Mouse (Mus musculus): Measurements from ENCODE around the gene Gria1. TPM values are rescaled to one million over a fixed set of nuclear protein-coding genes. Genes with fewer than 3 reads are reported as not detected.

Gene Gria1
- polyA plus RNA-seq, 1 experiment from 2014 or later, result 7.1 TPM

DNA sequence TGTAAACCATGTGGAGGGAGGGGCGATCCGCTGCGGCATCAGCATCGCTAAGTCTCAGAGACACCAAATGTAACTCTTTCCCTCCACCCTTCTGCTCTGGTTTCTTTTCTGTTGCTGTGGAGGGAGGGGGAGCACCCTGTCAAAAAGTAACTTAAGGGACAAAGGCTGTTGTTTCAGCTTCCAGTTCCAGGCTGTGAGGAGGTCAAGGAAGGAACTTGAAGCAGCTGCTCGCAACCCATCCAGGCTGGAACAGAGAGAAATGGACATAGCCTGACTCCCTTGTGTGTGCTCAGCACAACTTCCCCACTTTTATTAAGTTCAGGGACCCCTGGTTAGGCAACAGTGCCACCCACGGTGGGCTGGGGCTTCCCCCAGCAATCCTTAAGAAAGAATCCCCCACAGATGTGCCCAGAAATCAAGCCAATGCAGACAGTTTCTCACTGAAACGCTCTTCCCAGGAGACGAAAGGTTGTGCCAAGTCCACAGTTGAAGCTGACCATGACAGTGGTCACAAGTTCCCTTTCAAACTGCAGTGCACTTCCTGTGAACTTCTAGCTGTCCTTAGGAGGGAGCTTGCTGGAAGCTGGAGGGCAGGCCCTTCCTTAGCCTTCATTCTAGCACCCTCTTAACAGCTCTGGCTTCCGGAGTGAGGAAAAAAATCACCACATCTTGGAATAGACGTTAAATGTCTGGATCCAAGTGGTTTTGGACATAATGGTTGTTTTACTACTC is 190.2 kb downstream of the Gria1 start:
- no peak overlapping the region for H3K4me3 ChIP-seq
- no peak overlapping the region for H3K27ac ChIP-seq
- H3K4me1 ChIP-seq, result no peaks in the 10 kb centered on the region
- no peaks in the 10 kb centered on the region for H3K27me3 ChIP-seq
- no peak overlapping the region for H3K9ac ChIP-seq
- no peak for ATAC-seq (ENCODE audit: low FRiP score)
- H3K36me3 ChIP-seq, result no peaks in the 10 kb centered on the region
- WGBS, result 72% methylated on average over 10 of the region's 10 CpGs
- H3K4me2 ChIP-seq (replicated peaks), result no peak overlapping the region
- no peaks in the 10 kb centered on the region for H3K9me3 ChIP-seq (replicated peaks)

DNA sequence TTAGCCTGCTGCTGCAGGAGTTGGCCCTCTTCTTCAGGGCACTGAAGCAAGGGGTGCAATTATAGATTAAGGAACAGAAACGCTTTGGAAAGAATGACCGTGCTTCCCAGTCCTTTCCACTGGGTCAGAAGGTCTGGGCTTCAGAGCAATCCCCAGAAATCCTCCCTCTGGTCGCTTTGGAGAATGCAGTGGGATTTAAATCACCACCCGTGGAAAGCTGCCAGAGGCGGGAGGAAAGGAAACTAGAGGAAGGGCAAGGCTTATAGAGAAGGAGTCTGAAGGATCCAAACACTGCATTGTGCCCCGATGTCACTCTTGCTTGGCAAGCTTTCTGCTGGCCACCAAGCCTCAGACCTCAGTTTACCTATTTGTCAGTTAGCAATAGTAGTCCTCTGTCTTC is 193.2 kb downstream of the Gria1 start:
- Histone ChIP-seq H3K4me1 (no peaks in the 10 kb centered on the region), H3K27ac (no peak overlapping the region), H3K4me3 (no peak overlapping the region), H3K9me3 (replicated peaks) (no peaks in the 10 kb centered on the region), H3K27me3 (no peaks in the 10 kb centered on the region), H3K4me2 (replicated peaks) (no peak overlapping the region), H3K9ac (no peak overlapping the region), H3K36me3 (no peaks in the 10 kb centered on the region)
- no peak for ATAC-seq (ENCODE audit: low FRiP score)
- WGBS, result 60% methylated on average over 6 of the region's 6 CpGs

DNA sequence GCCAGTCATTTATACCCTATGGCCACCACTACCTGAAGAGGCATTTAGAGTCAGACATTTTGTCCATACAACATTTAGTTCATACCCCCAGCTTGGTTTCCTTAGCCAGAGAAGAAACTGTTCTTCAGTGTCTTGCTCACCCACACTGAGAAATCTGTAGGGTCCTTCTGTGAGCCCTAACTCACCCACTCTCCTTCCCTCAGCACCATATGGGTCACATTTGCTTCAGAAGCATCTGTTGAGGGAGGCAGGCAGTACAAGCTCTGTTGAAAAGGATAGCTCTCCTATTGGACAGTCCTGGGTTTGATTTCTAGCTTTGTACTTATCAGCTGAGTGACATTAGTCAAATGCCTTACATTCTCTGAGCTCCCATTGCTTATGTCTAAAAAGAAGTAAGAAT is 196.1 kb downstream of the Gria1 start:
- no peaks in the 10 kb centered on the region for H3K27me3 ChIP-seq
- ATAC-seq (ENCODE audit: low FRiP score), result no peak

GRCm38 (mm10) chr11:57214079-57214478 is 202.9 kb downstream of the Gria1 start:
- Histone ChIP-seq H3K4me3 (no peak overlapping the region), H3K36me3 (no peaks in the 10 kb centered on the region), H3K27me3 (no peaks in the 10 kb centered on the region), H3K4me1 (no peaks in the 10 kb centered on the region), H3K4me2 (replicated peaks) (no peak overlapping the region), H3K27ac (no peak overlapping the region), H3K9ac (no peak overlapping the region), H3K9me3 (replicated peaks) (no peaks in the 10 kb centered on the region)
- 96% methylated on average over 7 of the region's 7 CpGs for WGBS
- no peak for ATAC-seq (ENCODE audit: low FRiP score)

More for the DNA sequence above, 196.1 kb downstream of the Gria1 start:
- H3K36me3 ChIP-seq, result no peaks in the 10 kb centered on the region
- H3K9ac ChIP-seq, result no peak overlapping the region
- H3K9me3 ChIP-seq (replicated peaks), result no peaks in the 10 kb centered on the region
- H3K4me1 ChIP-seq, result no peaks in the 10 kb centered on the region
- H3K4me3 ChIP-seq, result no peak overlapping the region
- no peak overlapping the region for H3K4me2 ChIP-seq (replicated peaks)
- H3K27ac ChIP-seq, result no peak overlapping the region

DNA sequence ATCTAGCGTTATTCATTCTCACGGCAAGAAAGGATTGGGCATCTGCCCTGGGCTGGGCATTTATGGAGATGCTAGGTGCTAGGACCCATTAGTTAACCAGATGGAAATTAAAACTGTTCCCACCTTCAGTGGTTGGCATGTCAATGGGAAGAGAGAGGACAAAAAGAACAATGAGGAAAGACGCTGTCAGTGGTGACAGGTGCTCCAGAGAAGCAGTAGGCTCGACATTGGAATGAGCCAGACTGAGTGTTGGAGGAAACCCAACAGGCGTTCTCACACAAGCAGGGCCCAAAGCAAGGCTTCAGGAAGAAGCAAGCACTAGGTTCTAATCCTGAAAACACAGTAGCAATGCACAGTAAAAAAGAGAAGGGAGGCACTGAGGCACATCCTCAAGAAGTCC is 203.4 kb downstream of the Gria1 start:
- ATAC-seq (ENCODE audit: low FRiP score), result no peak
- 88% methylated on average over 5 of the region's 5 CpGs for WGBS
- Histone ChIP-seq H3K4me1 (no peaks in the 10 kb centered on the region), H3K27ac (no peak overlapping the region), H3K4me2 (replicated peaks) (no peak overlapping the region), H3K9ac (no peak overlapping the region), H3K27me3 (no peaks in the 10 kb centered on the region), H3K9me3 (replicated peaks) (no peaks in the 10 kb centered on the region), H3K36me3 (no peaks in the 10 kb centered on the region), H3K4me3 (no peak overlapping the region)

GRCm38 (mm10) chr11:57222797-57223569 is 211.8 kb downstream of the Gria1 start:
- no peak overlapping the region for H3K27ac ChIP-seq
- no peaks in the 10 kb centered on the region for H3K9me3 ChIP-seq (replicated peaks)
- ATAC-seq (ENCODE audit: low FRiP score), result no peak
- H3K27me3 ChIP-seq, result no peaks in the 10 kb centered on the region
- H3K36me3 ChIP-seq, result no peaks in the 10 kb centered on the region
- no peak overlapping the region for H3K4me2 ChIP-seq (replicated peaks)
- H3K4me1 ChIP-seq, result peaks cover 4% of the 10 kb centered on the region; the same call in 1 of the 2 replicates
- no peak overlapping the region for H3K4me3 ChIP-seq
- 34% methylated on average over 8 of the region's 8 CpGs for WGBS
- no peak overlapping the region for H3K9ac ChIP-seq

DNA sequence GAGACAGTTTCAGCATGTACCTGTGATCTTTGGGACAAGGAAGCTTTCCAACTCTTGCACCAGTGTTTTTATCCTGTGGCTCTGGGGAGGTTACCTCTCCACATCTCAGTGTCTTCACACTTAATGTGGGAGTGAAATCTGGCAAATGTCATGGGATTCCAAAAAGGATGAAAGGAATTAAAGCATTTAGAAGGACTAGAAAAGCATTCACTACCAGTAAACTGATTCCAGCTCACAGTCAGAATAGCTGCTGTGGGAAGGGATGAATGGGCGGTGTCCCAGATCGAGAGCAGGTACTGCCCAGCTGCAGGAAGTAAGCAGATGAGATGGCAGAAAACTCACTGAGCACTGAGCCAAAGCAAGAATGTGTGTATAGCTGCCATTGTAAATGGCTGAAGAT is 224.3 kb downstream of the Gria1 start:
- H3K9me3 ChIP-seq (replicated peaks), result no peaks in the 10 kb centered on the region
- no peak overlapping the region for H3K4me2 ChIP-seq (replicated peaks)
- H3K36me3 ChIP-seq, result no peaks in the 10 kb centered on the region
- no peak overlapping the region for H3K4me3 ChIP-seq
- H3K4me1 ChIP-seq, result peaks cover 6% of the 10 kb centered on the region; the same call in 1 of the 2 replicates
- no peak overlapping the region for H3K9ac ChIP-seq
- no peak overlapping the region for H3K27ac ChIP-seq
- H3K27me3 ChIP-seq, result no peaks in the 10 kb centered on the region
- 85% methylated on average over 2 of the region's 2 CpGs for WGBS
- ATAC-seq (ENCODE audit: low FRiP score), result no peak

- H3K36me3 ChIP-seq, result no peaks in the 10 kb centered on the region
- no peak overlapping the region for H3K4me3 ChIP-seq
- no peak for ATAC-seq (ENCODE audit: low FRiP score)
- H3K27me3 ChIP-seq, result no peaks in the 10 kb centered on the region
- H3K9me3 ChIP-seq (replicated peaks), result no peaks in the 10 kb centered on the region
- H3K9ac ChIP-seq, result no peak overlapping the region
- no peak overlapping the region for H3K27ac ChIP-seq
- H3K4me2 ChIP-seq (replicated peaks), result no peak overlapping the region
- WGBS, result 78% methylated on average over 1 of the region's 1 CpGs
- H3K4me1 ChIP-seq, result peaks cover 8% of the 10 kb centered on the region; the same call in 1 of the 2 replicates
Observed at GRCm38 (mm10) chr11:57236431-57236830, 225.2 kb downstream of the Gria1 start.

DNA sequence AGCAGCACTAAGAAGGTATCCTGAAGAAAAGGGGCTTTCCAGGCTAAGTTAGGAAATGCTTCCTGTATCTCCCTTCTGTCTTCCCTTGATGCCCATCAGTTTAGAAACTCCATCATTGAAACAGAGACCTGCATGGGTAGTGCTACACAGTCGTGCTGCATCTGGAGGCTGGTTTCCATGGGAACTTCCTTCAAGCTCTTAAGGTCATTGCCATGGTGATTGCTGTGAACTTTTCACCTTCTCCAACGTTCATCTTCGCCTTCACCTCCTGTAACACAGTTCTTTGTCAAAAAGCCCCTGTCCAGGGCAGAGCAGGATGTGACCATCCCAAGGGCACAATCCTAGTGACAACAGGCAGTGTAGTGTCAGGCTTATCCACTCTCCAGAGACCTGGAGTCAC is 228.6 kb downstream of the Gria1 start:
- H3K4me3 ChIP-seq, result no peak overlapping the region
- H3K4me1 ChIP-seq, result peaks cover 8% of the 10 kb centered on the region; the same call in 1 of the 2 replicates
- ATAC-seq (ENCODE audit: low FRiP score), result no peak
- no peaks in the 10 kb centered on the region for H3K36me3 ChIP-seq
- no peak overlapping the region for H3K9ac ChIP-seq
- no peak overlapping the region for H3K27ac ChIP-seq
- no peak overlapping the region for H3K4me2 ChIP-seq (replicated peaks)
- H3K27me3 ChIP-seq, result no peaks in the 10 kb centered on the region
- no peaks in the 10 kb centered on the region for H3K9me3 ChIP-seq (replicated peaks)
- WGBS, result 12% methylated on average over 3 of the region's 3 CpGs

DNA sequence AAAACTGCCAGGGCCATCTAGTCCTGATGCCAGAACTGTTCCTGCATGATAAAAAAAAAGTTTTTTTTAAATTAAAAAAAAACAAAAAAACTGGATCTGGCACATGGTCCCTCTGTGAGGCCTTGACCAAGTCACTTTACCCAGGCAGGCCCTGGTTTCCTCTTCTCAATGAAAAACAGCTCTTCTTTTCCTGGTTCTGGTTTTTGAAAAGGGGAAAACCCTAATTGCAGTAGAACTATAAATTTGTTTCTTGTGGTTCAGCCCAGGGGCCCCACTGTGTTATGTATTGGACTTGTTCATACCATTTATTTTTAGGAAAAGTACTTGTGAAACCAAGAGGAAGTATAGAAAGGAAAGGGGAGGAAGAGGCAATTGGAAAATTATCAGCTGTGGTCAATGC is 232.6 kb downstream of the Gria1 start:
- Histone ChIP-seq H3K36me3 (no peaks in the 10 kb centered on the region), H3K9me3 (replicated peaks) (no peaks in the 10 kb centered on the region), H3K9ac (no peak overlapping the region), H3K4me2 (replicated peaks) (no peak overlapping the region), H3K27me3 (peaks cover 3% of the 10 kb centered on the region; the same call in 1 of the 2 replicates), H3K4me1 (peaks cover 8% of the 10 kb centered on the region; the same call in 1 of the 2 replicates), H3K27ac (no peak overlapping the region), H3K4me3 (no peak overlapping the region)
- no peak for ATAC-seq (ENCODE audit: low FRiP score)

- Histone ChIP-seq H3K27ac (no peak overlapping the region), H3K36me3 (no peaks in the 10 kb centered on the region), H3K9ac (no peak overlapping the region), H3K9me3 (replicated peaks) (no peaks in the 10 kb centered on the region), H3K27me3 (peaks cover 3% of the 10 kb centered on the region; the same call in 1 of the 2 replicates), H3K4me2 (replicated peaks) (no peak overlapping the region), H3K4me1 (peaks cover 6% of the 10 kb centered on the region; the same call in 1 of the 2 replicates), H3K4me3 (no peak overlapping the region)
- 87% methylated on average over 6 of the region's 6 CpGs for WGBS
- ATAC-seq (ENCODE audit: low FRiP score), result no peak
Observed at GRCm38 (mm10) chr11:57244543-57244942, 233.4 kb downstream of the Gria1 start.

GRCm38 (mm10) chr11:57248870-57249269 is 237.7 kb downstream of the Gria1 start:
- Histone ChIP-seq H3K9ac (no peak overlapping the region), H3K9me3 (replicated peaks) (no peaks in the 10 kb centered on the region), H3K4me2 (replicated peaks) (no peak overlapping the region), H3K27me3 (peaks cover 3% of the 10 kb centered on the region; the same call in 1 of the 2 replicates), H3K4me1 (peaks cover 6% of the 10 kb centered on the region; the same call in 1 of the 2 replicates), H3K36me3 (no peaks in the 10 kb centered on the region), H3K4me3 (no peak overlapping the region), H3K27ac (no peak overlapping the region)
- WGBS, result 59% methylated on average over 4 of the region's 4 CpGs
- no peak for ATAC-seq (ENCODE audit: low FRiP score)

Measured in hindbrain, embryonic 12.5 days (tissue).